Mouse (Mus musculus) liver, embryonic 11.5 days (tissue): ENCODE measurements around the gene Chic2. TPM values are rescaled to one million over a fixed set of nuclear protein-coding genes. Genes with fewer than 3 reads are reported as not detected.
A peak's percentile ranks its signal among the peaks of the same experiment; 100 is the strongest.

Experiments
- ATAC-seq: fragments of 200-750 bp; cut with Nextera tagmentation; replicated peaks from 2 replicates; pipeline ENCODE4 v1.8.0; 2017; ENCODE audit warnings: moderate number of reproducible peaks, mild to moderate bottlenecking, moderate TSS enrichment, moderate library complexity; ENCODE audit not compliant: low FRiP score
- DNase-seq: peaks from one replicate; pipeline ENCODE4 v3.0.0-alpha.2; 2017; ENCODE audit warnings: low spot score
- H3K27ac ChIP-seq: fragments of 300-500 bp; sonication (generic); 2 replicates; pipeline ENCODE4 v1.5.1; 2014; ENCODE audit warnings: mild to moderate bottlenecking, low read depth, low read length, control low read depth
- H3K27me3 ChIP-seq: fragments of 300-500 bp; sonication (generic); replicated peaks from 2 replicates; pipeline ENCODE4 v1.6.1; 2014; ENCODE audit warnings: low read length, mixed read lengths; ENCODE audit not compliant: control insufficient read depth, insufficient read depth
- H3K36me3 ChIP-seq: fragments of 300-500 bp; sonication (generic); 2 replicates; pipeline ENCODE4 v1.6.1; 2014; ENCODE audit warnings: mild to moderate bottlenecking, low read length, moderate library complexity, mixed read lengths; ENCODE audit not compliant: control insufficient read depth, insufficient read depth
- H3K4me1 ChIP-seq: fragments of 300-500 bp; sonication (generic); replicated peaks from 2 replicates; pipeline ENCODE4 v1.6.1; 2014; ENCODE audit warnings: low read length, mixed read lengths; ENCODE audit not compliant: control insufficient read depth, insufficient read depth
- H3K4me2 ChIP-seq: fragments of 300-500 bp; sonication (generic); 2 replicates; pipeline ENCODE4 v1.6.1; 2014; ENCODE audit warnings: mild to moderate bottlenecking, control low read depth, moderate library complexity
- H3K4me3 ChIP-seq: fragments of 300-500 bp; sonication (generic); 2 replicates; pipeline ENCODE4 v1.5.1; 2014; ENCODE audit warnings: low read depth, low read length, control low read depth
- H3K9ac ChIP-seq: fragments of 300-500 bp; sonication (generic); 2 replicates; pipeline ENCODE4 v1.6.1; 2014; ENCODE audit warnings: low read depth, low read length, control low read depth
- H3K9me3 ChIP-seq: fragments of 300-500 bp; sonication (generic); 2 replicates; pipeline ENCODE4 v1.6.1; 2016; ENCODE audit warnings: low read length, inconsistent platforms, mixed read lengths; ENCODE audit not compliant: control insufficient read depth
- WGBS: fragments of 180-500 bp; shearing (Covaris S2); extraction: QIAGEN DNeasy Blood & Tissue Kit; methylation state at CpG from one replicate; pipeline ENCODE4 v1.1.7; 2014; 5-methylcytosine and 5-hydroxymethylcytosine counted together
- polyA plus RNA-seq: library from polyadenylated mRNA; unstranded; fragments of >200 nt; fragmentation: Nextera tagmentation; extraction: Ambion mirVana; gene quantifications from 2 replicates; pipeline ENCODE4 v1.2.1, GENCODE M21; 2014

Chic2 gene
- polyA plus RNA-seq, 1 experiment from 2014 or later: 33.2 TPM

DNA sequence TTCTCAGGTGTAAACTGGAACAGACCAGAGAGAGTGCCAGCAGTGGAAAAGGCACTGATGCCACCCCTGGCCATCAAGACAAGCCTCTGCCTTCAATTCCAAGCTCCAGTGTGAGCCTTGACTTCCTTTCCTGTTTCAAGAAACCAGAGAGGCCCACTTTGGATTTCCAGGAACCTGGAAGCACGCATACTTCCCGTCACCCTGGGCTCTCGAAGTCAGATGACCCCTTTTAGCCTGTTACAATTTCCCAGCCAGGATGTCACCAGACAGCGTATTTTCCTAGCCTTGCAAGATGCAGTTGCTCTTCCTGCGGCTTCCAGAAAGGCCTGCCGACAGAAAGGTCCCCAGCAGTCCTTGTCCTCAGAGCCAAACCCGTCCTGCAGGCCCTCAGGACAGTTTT lies 65.0 kb downstream of the Chic2 start:
- 35% methylated on average over 7 of the region's 7 CpGs for WGBS
- H3K9me3 ChIP-seq: no peaks in the 10 kb centered on the region
- no peak overlapping the region for H3K9ac ChIP-seq
- DNase-seq: no peak
- H3K4me3 ChIP-seq: no peak overlapping the region
- H3K27me3 ChIP-seq: no peaks in the 10 kb centered on the region
- ATAC-seq: no peak
- H3K36me3 ChIP-seq: no peaks in the 10 kb centered on the region
- H3K27ac ChIP-seq: no peak overlapping the region
- H3K4me2 ChIP-seq: no peak overlapping the region
- H3K4me1 ChIP-seq: no peaks in the 10 kb centered on the region

- Histone ChIP-seq H3K4me1 (no peaks in the 10 kb centered on the region), H3K36me3 (no peaks in the 10 kb centered on the region), H3K4me2 (no peak overlapping the region), H3K4me3 (no peak overlapping the region), H3K9ac (no peak overlapping the region), H3K27me3 (no peaks in the 10 kb centered on the region), H3K27ac (no peak overlapping the region), H3K9me3 (no peaks in the 10 kb centered on the region)
- ATAC-seq: no peak
- no peak for DNase-seq
- WGBS: 60% methylated on average over 7 of the region's 7 CpGs
These were observed 69.1 kb downstream of the Chic2 start for GRCm38 (mm10) chr5:74975507-74975906.

DNA sequence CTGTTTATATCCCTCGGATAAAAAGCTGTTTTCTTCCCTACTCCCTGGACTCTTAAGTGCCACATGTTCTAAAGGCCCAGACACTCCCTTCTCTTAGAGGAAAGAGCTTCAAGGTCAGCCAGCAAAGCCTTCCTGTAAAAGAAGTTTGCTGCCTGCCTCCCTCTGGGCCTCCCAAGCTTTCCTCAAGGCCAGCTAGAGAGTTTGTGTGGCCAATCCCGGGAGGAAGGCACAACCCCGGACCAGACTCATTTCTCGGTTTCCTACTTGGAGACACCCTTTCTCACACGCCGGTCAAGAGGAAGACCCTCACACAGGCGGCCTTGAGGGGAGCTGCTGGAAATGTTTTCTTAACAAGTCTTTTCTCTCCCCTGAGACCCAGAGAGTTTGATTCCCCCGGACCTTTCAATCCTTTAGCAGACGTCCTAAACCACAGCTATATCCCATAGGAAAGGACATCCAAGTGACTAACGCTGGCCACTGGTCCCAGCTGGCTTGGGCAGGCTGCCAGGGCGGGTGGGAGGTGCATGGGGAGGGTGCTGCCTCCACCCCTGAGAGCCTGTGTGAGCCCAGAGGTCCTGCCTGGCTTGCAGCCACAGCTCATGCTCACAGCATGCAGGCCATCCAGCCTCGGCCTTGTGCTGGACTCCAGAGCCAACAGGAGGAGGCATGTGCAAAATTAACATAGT lies 69.7 kb downstream of the Chic2 start:
- H3K4me1 ChIP-seq: no peaks in the 10 kb centered on the region
- H3K9ac ChIP-seq: no peak overlapping the region
- no peak overlapping the region for H3K4me2 ChIP-seq
- no peak overlapping the region for H3K4me3 ChIP-seq
- DNase-seq (peak; percentile 33), ATAC-seq (no peak)
- no peak overlapping the region for H3K27ac ChIP-seq
- no peaks in the 10 kb centered on the region for H3K9me3 ChIP-seq
- WGBS: 70% methylated on average over 12 of the region's 12 CpGs
- no peaks in the 10 kb centered on the region for H3K27me3 ChIP-seq
- no peaks in the 10 kb centered on the region for H3K36me3 ChIP-seq

GRCm38 (mm10) chr5:74974061-74974581 lies 70.5 kb downstream of the Chic2 start:
- no peak overlapping the region for H3K4me2 ChIP-seq
- H3K27ac ChIP-seq: no peak overlapping the region
- no peak overlapping the region for H3K4me3 ChIP-seq
- H3K36me3 ChIP-seq: no peaks in the 10 kb centered on the region
- ATAC-seq (peak; percentile 49; the same call in 1 of the 2 replicates), DNase-seq (no peak)
- H3K4me1 ChIP-seq: no peaks in the 10 kb centered on the region
- H3K27me3 ChIP-seq: no peaks in the 10 kb centered on the region
- no peak overlapping the region for H3K9ac ChIP-seq
- H3K9me3 ChIP-seq: no peaks in the 10 kb centered on the region
- 65% methylated on average over 22 of the region's 22 CpGs for WGBS

- DNase-seq: no peak
- WGBS: 81% methylated on average over 7 of the region's 7 CpGs
These were observed 73.2 kb downstream of the Chic2 start for GRCm38 (mm10) chr5:74971418-74971817.

DNA sequence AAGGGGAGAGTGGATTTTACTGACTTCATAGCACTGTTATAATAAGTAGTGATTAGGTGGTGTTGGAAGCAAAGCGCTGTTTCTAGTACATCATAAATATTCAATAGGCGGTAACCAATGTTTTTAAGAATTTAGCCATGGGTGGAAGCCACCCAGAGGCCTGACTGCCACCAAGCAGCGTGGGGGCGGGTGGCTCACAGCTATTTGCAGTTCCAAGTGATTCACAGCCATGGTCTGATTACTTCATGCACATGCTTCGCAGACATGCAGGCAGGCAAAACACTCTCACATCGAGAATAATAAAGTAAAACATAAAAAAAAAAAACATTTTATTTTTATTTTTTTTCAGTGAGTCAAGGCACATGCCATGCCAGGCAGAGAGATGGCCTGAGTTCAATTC lies 75.2 kb downstream of the Chic2 start:
- no peak for DNase-seq
- Histone ChIP-seq H3K9ac (no peak overlapping the region), H3K36me3 (no peaks in the 10 kb centered on the region), H3K4me3 (no peak overlapping the region), H3K27me3 (no peaks in the 10 kb centered on the region), H3K27ac (no peak overlapping the region), H3K4me2 (no peak overlapping the region), H3K4me1 (no peaks in the 10 kb centered on the region), H3K9me3 (no peaks in the 10 kb centered on the region)
- 87% methylated on average over 6 of the region's 6 CpGs for WGBS
- ATAC-seq: no peak

More at GRCm38 (mm10) chr5:74971418-74971817, 73.2 kb downstream of the Chic2 start:
- Histone ChIP-seq H3K9ac (no peak overlapping the region), H3K27me3 (no peaks in the 10 kb centered on the region), H3K27ac (no peak overlapping the region), H3K4me3 (no peak overlapping the region), H3K36me3 (no peaks in the 10 kb centered on the region), H3K4me2 (no peak overlapping the region), H3K4me1 (no peaks in the 10 kb centered on the region), H3K9me3 (no peaks in the 10 kb centered on the region)
- no peak for ATAC-seq

- no peaks in the 10 kb centered on the region for H3K36me3 ChIP-seq
- no peak for ATAC-seq
These were observed 76.7 kb downstream of the Chic2 start for GRCm38 (mm10) chr5:74967882-74968281.

GRCm38 (mm10) chr5:74966891-74967290 lies 77.7 kb downstream of the Chic2 start:
- H3K27ac ChIP-seq: no peak overlapping the region
- ATAC-seq: no peak
- no peaks in the 10 kb centered on the region for H3K9me3 ChIP-seq
- no peaks in the 10 kb centered on the region for H3K36me3 ChIP-seq
- no peak overlapping the region for H3K4me3 ChIP-seq
- H3K4me2 ChIP-seq: no peak overlapping the region
- no peak for DNase-seq
- H3K27me3 ChIP-seq: 0 out of 2 replicates have a peak, but pooled peaks cover 2% of the 10 kb centered on the region
- no peaks in the 10 kb centered on the region for H3K4me1 ChIP-seq
- WGBS: 65% methylated on average over 10 of the region's 10 CpGs
- no peak overlapping the region for H3K9ac ChIP-seq

More at GRCm38 (mm10) chr5:74967882-74968281, 76.7 kb downstream of the Chic2 start:
- H3K4me2 ChIP-seq: no peak overlapping the region
- no peak overlapping the region for H3K4me3 ChIP-seq
- no peaks in the 10 kb centered on the region for H3K4me1 ChIP-seq
- DNase-seq: no peak
- 89% methylated on average over 3 of the region's 3 CpGs for WGBS
- no peak overlapping the region for H3K27ac ChIP-seq
- 0 out of 2 replicates have a peak, but pooled peaks cover 2% of the 10 kb centered on the region for H3K27me3 ChIP-seq
- H3K9me3 ChIP-seq: no peaks in the 10 kb centered on the region
- H3K9ac ChIP-seq: no peak overlapping the region

GRCm38 (mm10) chr5:74962771-74963170 lies 81.8 kb downstream of the Chic2 start:
- no peak overlapping the region for H3K27ac ChIP-seq
- H3K27me3 ChIP-seq: 0 out of 2 replicates have a peak, but pooled peaks cover 2% of the 10 kb centered on the region
- no peaks in the 10 kb centered on the region for H3K9me3 ChIP-seq
- 76% methylated on average over 5 of the region's 5 CpGs for WGBS
- no peak overlapping the region for H3K9ac ChIP-seq
- H3K36me3 ChIP-seq: no peaks in the 10 kb centered on the region
- no peaks in the 10 kb centered on the region for H3K4me1 ChIP-seq
- H3K4me3 ChIP-seq: no peak overlapping the region
- ATAC-seq: no peak
- no peak for DNase-seq
- H3K4me2 ChIP-seq: no peak overlapping the region
